Mouse (Mus musculus) testis, adult 2 months (tissue): ENCODE data around the gene Aars2.

Source experiments
- CTCF ChIP-seq: fragments of 200-500 bp; IDR thresholded peaks from 2 replicates; pipeline ENCODE4 v1.5.1; 2012; ENCODE audit warnings: low read depth, mild to moderate bottlenecking, inconsistent platforms, low read length, moderate library complexity; ENCODE audit not compliant: control insufficient read depth, insufficient read depth, insufficient replicate concordance
- POLR2A ChIP-seq: fragments of 200-500 bp; IDR thresholded peaks from 2 replicates; pipeline ENCODE4 v1.6.1; 2012; ENCODE audit warnings: low read depth, mild to moderate bottlenecking, inconsistent platforms, low read length, moderate library complexity; ENCODE audit not compliant: control insufficient read depth

GRCm38 (mm10) chr17:45536264-45536663, 29.6 kb downstream of the Aars2 start:
- no peak for TF ChIP-seq CTCF
- no peak for TF ChIP-seq POLR2A
